Mouse (Mus musculus) heart, embryonic 16.5 days (tissue): Measurements from ENCODE around the gene Dip2b. TPM values are rescaled to one million over a fixed set of nuclear protein-coding genes. Genes with fewer than 3 reads are reported as not detected.
A peak's percentile ranks its signal among the peaks of the same experiment; 100 is the strongest.

Experiments
- ATAC-seq: fragments of 200-750 bp; cut with Nextera tagmentation; replicated peaks from 2 replicates; pipeline ENCODE4 v1.8.0; 2017; ENCODE audit warnings: moderate number of reproducible peaks; ENCODE audit not compliant: insufficient read depth, low FRiP score; ENCODE audit errors: extremely low read depth
- H3K27ac ChIP-seq: fragments of 300-500 bp; sonication (generic); 2 replicates; pipeline ENCODE4 v1.5.1; 2014; ENCODE audit warnings: mild to moderate bottlenecking, low read length, control low read depth, moderate library complexity
- H3K27me3 ChIP-seq: fragments of 300-500 bp; sonication (generic); 2 replicates; pipeline ENCODE4 v1.6.1; 2014; ENCODE audit warnings: low read length, mixed read lengths; ENCODE audit not compliant: control insufficient read depth, insufficient read depth
- H3K36me3 ChIP-seq: fragments of 300-500 bp; sonication (generic); 2 replicates; pipeline ENCODE4 v1.6.1; 2014; ENCODE audit not compliant: control insufficient read depth, insufficient read depth
- H3K4me1 ChIP-seq: fragments of 300-500 bp; sonication (generic); 2 replicates; pipeline ENCODE4 v1.6.1; 2014; ENCODE audit warnings: low read length, mixed read lengths; ENCODE audit not compliant: control insufficient read depth, insufficient read depth
- H3K4me2 ChIP-seq: fragments of 300-500 bp; sonication (generic); 2 replicates; pipeline ENCODE4 v1.6.1; 2014; ENCODE audit warnings: low read depth, mild to moderate bottlenecking, control low read depth, low read length
- H3K4me3 ChIP-seq: fragments of 300-500 bp; sonication (generic); 2 replicates; pipeline ENCODE4 v1.5.1; 2014; ENCODE audit warnings: mild to moderate bottlenecking, control low read depth, low read length
- H3K9ac ChIP-seq: fragments of 300-500 bp; sonication (generic); 2 replicates; pipeline ENCODE4 v1.6.1; 2014; ENCODE audit warnings: low read length, control low read depth
- H3K9me3 ChIP-seq: fragments of 300-500 bp; sonication (generic); replicated peaks from 2 replicates; pipeline ENCODE4 v1.6.1; 2016; ENCODE audit warnings: low read length; ENCODE audit not compliant: control insufficient read depth
- WGBS: fragments of 180-500 bp; shearing (Covaris S2); extraction: QIAGEN DNeasy Blood & Tissue Kit; methylation state at CpG from one replicate; pipeline ENCODE4 v1.1.7; 2014; 5-methylcytosine and 5-hydroxymethylcytosine counted together
- polyA plus RNA-seq: library from polyadenylated mRNA; unstranded; fragments of >200 nt; fragmentation: Nextera tagmentation; extraction: Ambion mirVana; gene quantifications from 2 replicates; pipeline ENCODE4 v1.2.1, GENCODE M21; 2015

Dip2b gene
- polyA plus RNA-seq, 1 experiment from 2014 or later, result 14.1 TPM

DNA sequence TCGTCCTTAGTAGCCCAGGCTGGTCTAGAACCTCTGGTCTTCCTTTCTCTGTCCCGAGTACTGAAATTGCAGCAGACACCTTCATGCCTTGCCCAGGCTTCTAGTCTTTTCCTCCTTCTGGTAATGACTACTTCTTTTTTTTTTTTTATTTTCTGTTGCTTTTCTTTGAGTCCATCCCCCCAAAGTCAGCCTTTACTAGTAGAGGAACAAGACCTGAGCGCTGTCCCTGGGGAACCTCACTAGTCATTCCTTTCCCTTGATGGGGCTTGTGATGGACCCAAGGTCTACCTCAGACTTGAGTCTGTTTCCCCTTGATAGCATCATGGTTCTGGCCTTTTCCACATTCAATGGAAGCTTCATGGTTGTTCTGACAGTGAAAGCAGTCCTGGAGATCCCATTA is 179.6 kb downstream of the Dip2b start:
- Histone ChIP-seq H3K4me3 (no peak overlapping the region), H3K36me3 (peaks cover 29% of the 10 kb centered on the region)
- WGBS, result 92% methylated on average over 3 of the region's 3 CpGs

DNA sequence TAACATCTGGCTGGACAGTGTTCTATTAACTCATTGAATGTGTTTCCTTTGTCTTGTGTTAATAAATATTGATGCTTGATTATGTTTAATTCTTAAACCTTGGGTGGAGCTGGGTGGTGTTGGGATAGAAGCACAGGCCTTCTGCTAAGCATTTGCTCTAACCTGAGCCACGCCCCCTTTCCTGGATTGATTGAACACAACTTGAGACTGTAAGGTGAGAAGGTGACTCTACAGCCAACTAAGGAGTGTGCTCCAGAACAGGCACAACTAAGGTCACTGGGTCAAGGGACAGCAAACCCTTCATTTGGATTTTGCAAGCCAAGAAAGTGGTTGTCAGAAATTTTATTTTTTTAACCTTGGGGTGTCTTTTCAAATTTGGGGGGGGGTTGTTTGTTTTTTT is 180.9 kb downstream of the Dip2b start:
- H3K4me2 ChIP-seq, result no peak overlapping the region
- WGBS, result 53% methylated on average over 1 of the region's 1 CpGs
- no peak overlapping the region for H3K27ac ChIP-seq
- H3K9ac ChIP-seq, result no peak overlapping the region
- peaks cover 17% of the 10 kb centered on the region for H3K9me3 ChIP-seq
- no peaks in the 10 kb centered on the region for H3K27me3 ChIP-seq
- no peak overlapping the region for H3K4me3 ChIP-seq
- no peak for ATAC-seq
- H3K4me1 ChIP-seq, result no peaks in the 10 kb centered on the region
- peaks cover 26% of the 10 kb centered on the region for H3K36me3 ChIP-seq

More for the DNA sequence above, 179.6 kb downstream of the Dip2b start:
- peaks cover 11% of the 10 kb centered on the region for H3K9me3 ChIP-seq
- no peaks in the 10 kb centered on the region for H3K4me1 ChIP-seq
- no peak overlapping the region for H3K9ac ChIP-seq
- H3K4me2 ChIP-seq, result no peak overlapping the region
- ATAC-seq, result no peak
- H3K27me3 ChIP-seq, result no peaks in the 10 kb centered on the region
- H3K27ac ChIP-seq, result no peak overlapping the region

DNA sequence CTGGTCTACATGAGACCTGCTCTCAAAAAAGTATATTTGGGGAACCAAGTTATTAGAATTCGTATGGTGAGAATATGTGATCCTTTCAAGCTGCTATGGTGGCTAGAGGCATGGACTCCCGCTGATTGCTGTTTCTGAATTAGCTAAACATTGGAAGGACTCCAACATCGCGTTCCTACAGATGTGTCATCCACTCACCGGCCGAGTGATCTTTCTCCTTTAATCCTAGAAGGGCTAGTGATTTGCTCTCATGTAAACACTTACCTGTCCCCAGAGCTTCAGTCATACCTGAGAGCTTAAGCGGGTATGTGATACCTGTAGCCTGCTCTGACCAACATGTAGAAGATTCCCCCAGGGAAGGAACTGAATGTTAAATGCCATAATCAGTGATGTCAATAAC is 182.5 kb downstream of the Dip2b start:
- H3K36me3 ChIP-seq, result peaks cover 12% of the 10 kb centered on the region
- H3K4me2 ChIP-seq, result no peak overlapping the region
- no peak for ATAC-seq
- no peaks in the 10 kb centered on the region for H3K27me3 ChIP-seq
- no peak overlapping the region for H3K27ac ChIP-seq
- no peak overlapping the region for H3K9ac ChIP-seq
- H3K9me3 ChIP-seq, result peaks cover 17% of the 10 kb centered on the region
- H3K4me3 ChIP-seq, result no peak overlapping the region
- H3K4me1 ChIP-seq, result no peaks in the 10 kb centered on the region
- WGBS, result 69% methylated on average over 7 of the region's 7 CpGs

- Histone ChIP-seq H3K4me2 (no peak overlapping the region), H3K9me3 (peaks cover 17% of the 10 kb centered on the region), H3K27me3 (no peaks in the 10 kb centered on the region), H3K9ac (no peak overlapping the region), H3K4me3 (no peak overlapping the region), H3K27ac (peak overlapping the region; percentile 100), H3K36me3 (peaks cover 9% of the 10 kb centered on the region), H3K4me1 (peaks cover 22% of the 10 kb centered on the region)
- WGBS, result 88% methylated on average over 4 of the region's 4 CpGs
- ATAC-seq, result no peak
Measured at GRCm38 (mm10) chr15:100225381-100225780, 186.9 kb downstream of the Dip2b start.

DNA sequence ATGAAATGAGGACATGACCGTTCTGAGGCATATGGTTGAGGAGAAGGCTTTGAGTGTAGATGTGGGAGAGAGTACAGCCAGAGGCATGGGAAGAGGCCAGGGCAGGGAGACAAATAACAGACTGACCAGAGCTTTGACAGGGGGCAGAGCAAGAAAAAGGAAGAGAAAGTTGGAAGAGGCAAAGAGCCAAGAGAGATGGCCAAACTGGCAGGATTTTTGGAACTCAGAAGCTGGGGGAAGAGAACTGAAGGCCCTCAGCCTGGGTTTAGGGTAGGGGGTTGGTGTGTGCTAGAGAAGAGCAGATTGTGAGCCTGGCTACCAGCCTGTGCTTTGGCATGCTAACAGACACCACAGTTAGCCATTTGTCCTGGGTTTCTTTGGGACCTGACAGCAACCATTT is 187.4 kb downstream of the Dip2b start:
- Histone ChIP-seq H3K27me3 (no peaks in the 10 kb centered on the region), H3K36me3 (peaks cover 9% of the 10 kb centered on the region), H3K9ac (no peak overlapping the region), H3K27ac (peak overlapping the region; percentile 100), H3K4me1 (peaks cover 25% of the 10 kb centered on the region), H3K4me3 (no peak overlapping the region), H3K9me3 (peaks cover 17% of the 10 kb centered on the region), H3K4me2 (no peak overlapping the region)
- WGBS, result 72% methylated on average over 1 of the region's 1 CpGs
- no peak for ATAC-seq

DNA sequence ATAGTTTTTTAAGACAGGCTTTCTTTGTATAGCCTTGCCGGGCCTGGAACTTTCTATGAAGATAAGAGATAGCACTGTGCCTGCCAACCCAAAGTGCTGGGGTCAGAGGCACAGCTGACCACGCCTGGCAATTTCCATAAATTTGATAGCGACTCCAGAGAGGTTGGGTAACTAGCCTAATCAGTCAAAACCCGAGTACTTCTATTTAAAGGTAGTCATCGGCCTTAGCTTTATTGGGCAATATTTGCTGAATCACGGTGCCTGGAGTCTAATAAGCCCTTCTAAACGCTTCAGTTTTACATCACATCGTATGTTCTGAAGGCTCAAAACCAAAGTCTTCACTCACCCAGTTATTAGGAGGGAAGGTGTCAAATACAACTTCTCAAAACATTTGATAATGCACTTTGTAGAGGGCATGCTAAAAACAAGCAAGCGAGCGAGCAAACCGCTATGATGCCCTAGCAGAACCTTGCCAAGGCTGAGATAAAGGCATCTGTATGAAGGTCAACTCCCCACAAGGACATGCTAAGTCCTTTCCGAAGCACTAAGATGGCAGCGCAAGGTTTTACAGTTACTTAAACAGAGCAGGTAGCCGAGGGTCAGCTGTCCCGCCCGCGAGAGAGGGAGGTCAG is 188.7 kb downstream of the Dip2b start:
- Histone ChIP-seq H3K4me1 (peaks cover 29% of the 10 kb centered on the region), H3K27me3 (no peaks in the 10 kb centered on the region), H3K9ac (peak overlapping the region; percentile 99), H3K36me3 (peaks cover 9% of the 10 kb centered on the region), H3K4me3 (peak overlapping the region; percentile 87), H3K4me2 (peak overlapping the region; percentile 71), H3K27ac (peak overlapping the region; percentile 100), H3K9me3 (peaks cover 15% of the 10 kb centered on the region)
- under 1% methylated on average over 17 of the region's 17 CpGs for WGBS
- peak; percentile 61 for ATAC-seq

DNA sequence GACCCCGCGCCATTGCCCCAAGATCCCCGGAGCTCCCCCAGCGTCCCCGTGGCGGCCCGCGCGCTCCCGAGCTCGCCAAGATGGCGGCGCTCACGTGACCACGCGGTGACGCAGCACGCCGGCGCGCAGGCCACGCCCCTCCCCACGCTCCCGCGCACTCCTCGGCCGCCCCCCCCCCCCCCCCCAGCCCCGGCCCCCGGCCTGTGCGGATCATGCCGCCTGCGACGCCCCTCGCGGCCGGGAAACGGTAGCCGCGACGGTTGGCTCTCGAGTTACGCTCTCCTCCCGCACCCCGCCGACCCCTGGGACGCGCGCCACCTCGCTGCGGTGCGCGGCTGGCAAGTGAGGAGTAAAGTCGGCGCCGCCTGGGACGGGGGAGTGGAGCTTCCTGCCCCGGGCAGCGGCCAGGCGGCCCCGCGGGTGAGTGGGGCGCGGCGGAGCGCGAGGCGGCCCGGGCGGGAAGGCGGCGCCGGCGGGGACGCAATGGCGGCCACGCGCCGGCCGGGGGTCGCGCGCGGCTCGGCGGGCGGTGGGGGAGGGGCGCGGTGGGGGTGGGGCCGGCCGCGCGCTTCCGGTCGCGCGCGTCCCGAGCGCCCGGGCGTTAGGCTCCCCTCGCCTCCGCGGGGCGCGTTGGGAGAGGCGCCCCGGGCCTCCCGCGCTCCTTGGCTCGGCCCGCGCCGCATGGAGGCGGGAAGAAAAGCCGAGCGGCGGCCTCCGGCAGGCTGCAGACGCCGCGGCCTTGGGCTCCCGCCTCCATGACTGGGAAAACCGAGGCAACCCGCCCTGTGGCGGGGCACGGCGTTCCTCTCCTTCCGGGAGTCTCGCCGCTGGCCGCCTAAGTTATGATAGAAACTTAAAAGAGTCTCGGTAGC is 189.4 kb downstream of the Dip2b start, which contains the start of gene Atf1:
TSS of gene Atf1 (plus strand) at position 157 of the 872 bp plus-strand sequence.
- Histone ChIP-seq H3K9me3 (peaks cover 8% of the 10 kb centered on the region; the same call in 1 of the 2 replicates), H3K27ac (peak within 1 kb of the TSS; percentile 100), H3K4me3 (peak within 1 kb of the TSS; percentile 87), H3K4me2 (peak within 1 kb of the TSS; percentile 71), H3K27me3 (no peaks in the 10 kb centered on the region), H3K9ac (peak within 1 kb of the TSS; percentile 99), H3K36me3 (peaks cover 5% of the 10 kb centered on the region), H3K4me1 (peaks cover 29% of the 10 kb centered on the region)
- peak; percentile 80 for ATAC-seq
- WGBS, result under 1% methylated on average over 97 of the region's 133 CpGs

GRCm38 (mm10) chr15:100228535-100229336 is 190.3 kb downstream of the Dip2b start:
- peaks cover 29% of the 10 kb centered on the region for H3K4me1 ChIP-seq
- ATAC-seq, result no peak
- H3K36me3 ChIP-seq, result peaks cover 9% of the 10 kb centered on the region
- H3K27ac ChIP-seq, result peak overlapping the region; percentile 100
- H3K4me2 ChIP-seq, result peak overlapping the region; percentile 52
- peak overlapping the region; percentile 99 for H3K9ac ChIP-seq
- H3K9me3 ChIP-seq, result peaks cover 3% of the 10 kb centered on the region; the same call in 1 of the 2 replicates
- WGBS, result 8% methylated on average over 16 of the region's 16 CpGs
- no peaks in the 10 kb centered on the region for H3K27me3 ChIP-seq
- peak overlapping the region; percentile 87 for H3K4me3 ChIP-seq
